Mouse (Mus musculus): ENCODE data around the gene Nemp2. TPM values are rescaled to one million over a fixed set of nuclear protein-coding genes. Genes with fewer than 3 reads are reported as not detected.

Nemp2 gene
- polyA plus RNA-seq, 1 experiment from 2014 or later, result 1.2 TPM

DNA sequence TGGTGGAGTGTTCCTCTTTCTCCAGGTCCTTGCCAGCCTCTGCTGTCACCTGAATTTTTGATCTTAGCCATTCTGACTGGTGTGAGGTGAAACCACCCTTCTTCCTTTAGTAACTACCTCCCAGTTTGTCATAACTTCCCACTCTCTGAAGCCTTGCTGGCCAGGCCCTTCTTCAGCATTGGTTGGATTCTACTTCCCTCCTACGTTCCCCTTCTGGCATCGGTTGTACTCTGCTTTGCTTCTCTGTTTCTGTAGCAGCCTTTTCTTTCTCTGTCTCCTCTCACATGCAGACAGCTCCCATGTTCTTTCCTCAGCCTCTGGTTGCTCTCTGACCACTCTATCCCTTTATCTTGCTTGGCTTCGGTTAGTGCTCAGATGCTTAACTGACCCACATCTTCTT lies 29.0 kb upstream of the Nemp2 start:
- no peak overlapping the region for H3K27ac ChIP-seq (ENCODE audit: low read depth)
- ATAC-seq, result no peak
- WGBS (ENCODE audit: insufficient replicate concordance), result 41% methylated on average over 3 of the region's 3 CpGs
- DNase-seq, result no peak
- H3K4me3 ChIP-seq (ENCODE audit: low read depth, low read length), result no peak overlapping the region
- H3K27me3 ChIP-seq (ENCODE audit: insufficient read depth, low read length), result no peaks in the 10 kb centered on the region
- TF ChIP-seq CTCF (IDR thresholded peaks at IDR 0.05; ENCODE audit: low read depth), result no peak
- TF ChIP-seq EP300 (IDR thresholded peaks at IDR 0.05; ENCODE audit: low read depth), result no peak
- no peaks in the 10 kb centered on the region for H3K4me1 ChIP-seq (ENCODE audit: insufficient read depth)
- H3K4me2 ChIP-seq (ENCODE audit: low read depth, low read length), result no peak overlapping the region
- no peaks in the 10 kb centered on the region for H3K36me3 ChIP-seq (replicated peaks; ENCODE audit: insufficient read depth, low read length)
- H3K9me3 ChIP-seq (ENCODE audit: low read length), result 0 out of 2 replicates have a peak, but pooled peaks cover 2% of the 10 kb centered on the region
- H3K9ac ChIP-seq (replicated peaks), result no peak overlapping the region

- Histone ChIP-seq H3K27ac (ENCODE audit: low read depth) (no peak overlapping the region), H3K4me1 (ENCODE audit: insufficient read depth) (no peaks in the 10 kb centered on the region), H3K9me3 (ENCODE audit: low read length) (0 out of 2 replicates have a peak, but pooled peaks cover 2% of the 10 kb centered on the region), H3K4me3 (ENCODE audit: low read depth, low read length) (no peak overlapping the region), H3K9ac (replicated peaks) (no peak overlapping the region), H3K27me3 (ENCODE audit: insufficient read depth, low read length) (no peaks in the 10 kb centered on the region), H3K36me3 (replicated peaks; ENCODE audit: insufficient read depth, low read length) (no peaks in the 10 kb centered on the region), H3K4me2 (ENCODE audit: low read depth, low read length) (no peak overlapping the region)
- WGBS (ENCODE audit: insufficient replicate concordance), result 48% methylated on average over 1 of the region's 1 CpGs
- DNase-seq (no peak), ATAC-seq (no peak)
- TF ChIP-seq EP300 (IDR thresholded peaks at IDR 0.05; ENCODE audit: low read depth), result no peak
- TF ChIP-seq CTCF (IDR thresholded peaks at IDR 0.05; ENCODE audit: low read depth), result no peak
These were observed 22.8 kb upstream of the Nemp2 start for GRCm38 (mm10) chr1:52607700-52608099.

- no peak overlapping the region for H3K27ac ChIP-seq (ENCODE audit: low read depth)
- H3K36me3 ChIP-seq (replicated peaks; ENCODE audit: insufficient read depth, low read length), result no peaks in the 10 kb centered on the region
- DNase-seq, result no peak
- TF ChIP-seq EP300 (IDR thresholded peaks at IDR 0.05; ENCODE audit: low read depth) (no peak), CTCF (IDR thresholded peaks at IDR 0.05; ENCODE audit: low read depth) (no peak)
- no peaks in the 10 kb centered on the region for H3K27me3 ChIP-seq (ENCODE audit: insufficient read depth, low read length)
- H3K4me1 ChIP-seq (ENCODE audit: insufficient read depth), result no peaks in the 10 kb centered on the region
- H3K9ac ChIP-seq (replicated peaks), result no peak overlapping the region
- no peak for ATAC-seq
- 74% methylated on average over 4 of the region's 4 CpGs for WGBS (ENCODE audit: insufficient replicate concordance)
- 0 out of 2 replicates have a peak, but pooled peaks cover 2% of the 10 kb centered on the region for H3K9me3 ChIP-seq (ENCODE audit: low read length)
- no peak overlapping the region for H3K4me2 ChIP-seq (ENCODE audit: low read depth, low read length)
- no peak overlapping the region for H3K4me3 ChIP-seq (ENCODE audit: low read depth, low read length)
These were observed 22.0 kb upstream of the Nemp2 start for GRCm38 (mm10) chr1:52608486-52608885.

DNA sequence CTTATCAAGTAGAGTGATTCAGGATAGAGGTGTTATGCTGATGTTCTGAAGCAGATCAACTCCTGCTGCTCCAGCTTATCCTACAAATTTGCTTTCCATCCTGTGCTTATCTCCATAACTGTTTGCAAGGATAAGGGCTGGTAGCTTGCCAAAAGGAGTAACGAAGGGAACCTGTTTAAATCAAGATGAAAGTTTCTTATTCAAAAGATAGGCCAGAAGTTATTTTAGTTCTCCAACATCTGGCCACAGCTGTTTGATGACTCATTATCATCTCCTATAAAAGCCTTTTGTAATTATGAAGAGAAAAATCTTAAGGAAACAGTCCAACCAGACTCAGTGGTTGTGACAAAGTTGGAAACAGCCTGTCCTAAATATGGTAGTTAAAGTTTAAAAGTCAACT lies 12.3 kb upstream of the Nemp2 start:
- no peak for ATAC-seq
- Histone ChIP-seq H3K4me1 (ENCODE audit: insufficient read depth) (no peaks in the 10 kb centered on the region), H3K36me3 (replicated peaks; ENCODE audit: insufficient read depth, low read length) (no peaks in the 10 kb centered on the region), H3K9me3 (ENCODE audit: low read length) (no peaks in the 10 kb centered on the region), H3K9ac (replicated peaks) (no peak overlapping the region), H3K4me3 (ENCODE audit: low read depth, low read length) (no peak overlapping the region), H3K4me2 (ENCODE audit: low read depth, low read length) (no peak overlapping the region), H3K27me3 (ENCODE audit: insufficient read depth, low read length) (no peaks in the 10 kb centered on the region), H3K27ac (ENCODE audit: low read depth) (no peak overlapping the region)
- 51% methylated on average over 1 of the region's 1 CpGs for WGBS (ENCODE audit: insufficient replicate concordance)
- TF ChIP-seq CTCF (IDR thresholded peaks at IDR 0.05; ENCODE audit: low read depth) (no peak), EP300 (IDR thresholded peaks at IDR 0.05; ENCODE audit: low read depth) (no peak)
- no peak for DNase-seq

DNA sequence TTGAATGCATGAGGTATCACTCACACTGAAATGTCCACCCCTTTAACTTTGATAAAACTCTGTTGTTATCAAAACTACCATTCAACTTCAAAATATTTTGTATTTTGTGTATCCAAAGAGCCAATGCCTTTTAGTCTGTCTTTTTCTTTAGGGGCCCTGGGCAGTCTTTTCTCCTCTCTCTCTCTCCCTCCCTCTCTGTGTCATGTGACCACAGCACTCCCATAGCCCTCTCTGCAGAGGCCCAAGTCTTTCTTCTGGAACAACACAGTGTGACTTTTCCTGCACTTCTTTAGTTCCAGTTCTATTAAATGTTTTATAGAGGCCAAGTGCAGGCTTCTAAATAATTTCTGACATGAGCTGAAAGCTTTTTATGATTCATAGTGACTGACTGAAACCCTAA lies 10.1 kb upstream of the Nemp2 start:
- DNase-seq (no peak), ATAC-seq (no peak)
- no peak overlapping the region for H3K27ac ChIP-seq (ENCODE audit: low read depth)
- no peak overlapping the region for H3K4me3 ChIP-seq (ENCODE audit: low read depth, low read length)
- no peaks in the 10 kb centered on the region for H3K9me3 ChIP-seq (ENCODE audit: low read length)
- H3K27me3 ChIP-seq (ENCODE audit: insufficient read depth, low read length), result no peaks in the 10 kb centered on the region
- no peaks in the 10 kb centered on the region for H3K4me1 ChIP-seq (ENCODE audit: insufficient read depth)
- H3K9ac ChIP-seq (replicated peaks), result no peak overlapping the region
- TF ChIP-seq EP300 (IDR thresholded peaks at IDR 0.05; ENCODE audit: low read depth), result no peak
- no peak for TF ChIP-seq CTCF (IDR thresholded peaks at IDR 0.05; ENCODE audit: low read depth)
- H3K4me2 ChIP-seq (ENCODE audit: low read depth, low read length), result no peak overlapping the region
- no peaks in the 10 kb centered on the region for H3K36me3 ChIP-seq (replicated peaks; ENCODE audit: insufficient read depth, low read length)

DNA sequence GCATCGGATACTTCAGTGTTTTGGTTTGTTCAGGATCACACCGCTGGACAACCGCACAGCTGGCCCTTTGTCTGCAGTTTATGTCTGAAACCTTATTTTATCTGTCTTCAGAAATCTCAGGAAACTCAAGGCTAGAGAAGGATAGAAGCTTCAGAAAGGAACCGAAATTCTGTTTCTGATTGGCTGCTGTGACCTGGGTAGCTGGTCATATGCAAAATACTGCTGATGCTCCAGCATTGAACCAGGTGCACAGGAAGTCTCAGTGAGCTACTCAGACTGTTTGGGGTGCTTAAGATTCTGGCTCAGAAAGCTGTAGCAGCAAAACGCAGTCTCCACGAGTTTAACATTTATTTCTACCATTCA lies 415 bp downstream of the Nemp2 start:
- Histone ChIP-seq H3K27ac (ENCODE audit: low read depth) (peak overlapping the region; percentile 50), H3K4me3 (ENCODE audit: low read depth, low read length) (peak overlapping the region; percentile 71), H3K9me3 (ENCODE audit: low read length) (no peaks in the 10 kb centered on the region), H3K27me3 (ENCODE audit: insufficient read depth, low read length) (no peaks in the 10 kb centered on the region), H3K36me3 (replicated peaks; ENCODE audit: insufficient read depth, low read length) (no peaks in the 10 kb centered on the region), H3K4me1 (ENCODE audit: insufficient read depth) (peaks cover 4% of the 10 kb centered on the region; the same call in 1 of the 2 replicates), H3K4me2 (ENCODE audit: low read depth, low read length) (peak overlapping the region; percentile 60), H3K9ac (replicated peaks) (peak overlapping the region; percentile 61)
- WGBS (ENCODE audit: insufficient replicate concordance), result under 1% methylated on average over 6 of the region's 6 CpGs
- TF ChIP-seq CTCF (IDR thresholded peaks at IDR 0.05; ENCODE audit: low read depth), result no peak
- TF ChIP-seq EP300 (IDR thresholded peaks at IDR 0.05; ENCODE audit: low read depth), result no peak
- ATAC-seq (peak; percentile 84), DNase-seq (no peak)

- DNase-seq (no peak), ATAC-seq (no peak)
- Histone ChIP-seq H3K4me3 (ENCODE audit: low read depth, low read length) (peak overlapping the region; percentile 71), H3K9ac (replicated peaks) (no peak overlapping the region), H3K4me1 (ENCODE audit: insufficient read depth) (peaks cover 4% of the 10 kb centered on the region; the same call in 1 of the 2 replicates), H3K36me3 (replicated peaks; ENCODE audit: insufficient read depth, low read length) (no peaks in the 10 kb centered on the region), H3K9me3 (ENCODE audit: low read length) (no peaks in the 10 kb centered on the region), H3K4me2 (ENCODE audit: low read depth, low read length) (peak overlapping the region; percentile 60), H3K27ac (ENCODE audit: low read depth) (no peak overlapping the region), H3K27me3 (ENCODE audit: insufficient read depth, low read length) (no peaks in the 10 kb centered on the region)
- 69% methylated on average over 2 of the region's 2 CpGs for WGBS (ENCODE audit: insufficient replicate concordance)
- TF ChIP-seq CTCF (IDR thresholded peaks at IDR 0.05; ENCODE audit: low read depth) (peak; percentile 41), EP300 (IDR thresholded peaks at IDR 0.05; ENCODE audit: low read depth) (no peak)
These were observed 1.1 kb downstream of the Nemp2 start for GRCm38 (mm10) chr1:52631570-52631969.

Data from liver, postnatal 0 days (tissue).